Mouse (Mus musculus) lung, postnatal 0 days (tissue): Measurements from ENCODE around the gene Aldh1l1.

ENCODE experiments used
- CTCF ChIP-seq: IDR thresholded peaks from 2 replicates; pipeline ENCODE4 v1.5.1; 2016; ENCODE audit warnings: antibody characterized with exemption, mild to moderate bottlenecking
- EP300 ChIP-seq: IDR thresholded peaks from 2 replicates; pipeline ENCODE4 v1.6.1; 2016; ENCODE audit warnings: antibody characterized with exemption, mild to moderate bottlenecking, control low read depth

DNA sequence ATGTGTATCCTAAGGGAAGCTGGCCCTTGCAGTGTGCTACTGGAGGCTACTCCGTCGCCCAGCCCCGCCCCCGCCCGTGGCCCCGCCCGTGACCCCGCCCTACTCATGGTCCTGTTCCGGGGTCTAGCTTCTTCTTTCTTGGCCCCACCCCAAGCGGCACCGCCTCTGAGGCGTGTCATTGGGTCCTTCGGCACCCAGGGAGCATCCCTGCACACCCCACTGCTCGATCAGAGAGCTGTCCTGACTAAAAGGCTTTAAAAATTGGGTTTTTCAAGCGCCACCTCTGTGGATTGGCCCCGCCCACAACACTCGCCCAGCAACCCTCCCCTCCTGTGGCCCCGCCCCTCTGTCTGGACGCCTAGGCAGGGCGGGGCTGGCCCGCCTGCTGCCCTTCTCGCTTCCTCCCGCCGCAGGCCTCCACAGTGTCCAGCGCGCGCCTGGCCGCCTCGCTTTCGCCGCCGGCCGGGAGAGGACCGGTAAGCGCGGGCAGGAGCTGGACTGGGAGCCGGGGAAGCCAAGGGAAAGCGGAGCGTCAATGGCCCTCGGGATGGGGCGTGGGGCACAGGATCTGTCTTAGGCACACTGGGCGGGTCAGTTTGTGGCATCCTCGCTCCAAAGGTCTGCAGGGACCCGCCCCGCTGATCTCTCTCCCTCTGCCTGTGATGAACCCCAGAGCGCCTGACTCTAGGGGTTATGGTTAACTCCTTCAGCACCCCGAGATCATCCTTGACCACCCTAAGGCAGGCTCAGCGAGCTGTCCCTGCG, 118.5 kb downstream of the Aldh1l1 start, which contains the start of gene Slc41a3:
- TF ChIP-seq CTCF (no peak), EP300 (no peak)
